Mouse (Mus musculus) telencephalon, adult 2 months (tissue): ENCODE results near the gene Pnpla1.
A peak's percentile ranks its signal among the peaks of the same experiment; 100 is the strongest.

Experiments
- DNase-seq: peaks from one replicate; pipeline ENCODE4 v3.0.0-alpha.2; 2011; ENCODE audit warnings: low read depth, low spot score

Pnpla1 gene

GRCm38 (mm10) chr17:28843665-28844064 is 14.5 kb upstream of the Pnpla1 start:
- DNase-seq: no peak

GRCm38 (mm10) chr17:28846974-28847617 is 11.1 kb upstream of the Pnpla1 start:
- peak; percentile 34 for DNase-seq

DNA sequence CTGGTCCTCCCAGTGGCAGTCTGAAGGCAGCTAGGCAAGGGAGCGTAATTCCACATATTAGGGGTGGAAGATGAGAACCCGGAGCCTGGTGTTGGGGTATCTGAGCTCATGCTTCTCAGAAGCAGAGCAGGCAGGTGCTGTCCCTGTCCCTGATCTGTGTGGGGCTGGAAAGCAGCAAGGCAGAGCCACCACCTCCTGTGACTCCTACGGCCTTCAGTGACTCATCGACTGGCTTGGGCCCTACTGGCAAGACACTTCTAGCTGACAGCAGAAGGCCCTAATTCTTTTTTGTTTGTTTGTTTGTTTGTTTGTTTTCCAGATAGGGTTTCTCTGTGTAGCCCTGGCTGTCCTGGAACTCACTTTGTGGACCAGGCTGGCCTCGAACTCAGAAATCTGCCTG is 7.7 kb upstream of the Pnpla1 start:
- no peak for DNase-seq

DNA sequence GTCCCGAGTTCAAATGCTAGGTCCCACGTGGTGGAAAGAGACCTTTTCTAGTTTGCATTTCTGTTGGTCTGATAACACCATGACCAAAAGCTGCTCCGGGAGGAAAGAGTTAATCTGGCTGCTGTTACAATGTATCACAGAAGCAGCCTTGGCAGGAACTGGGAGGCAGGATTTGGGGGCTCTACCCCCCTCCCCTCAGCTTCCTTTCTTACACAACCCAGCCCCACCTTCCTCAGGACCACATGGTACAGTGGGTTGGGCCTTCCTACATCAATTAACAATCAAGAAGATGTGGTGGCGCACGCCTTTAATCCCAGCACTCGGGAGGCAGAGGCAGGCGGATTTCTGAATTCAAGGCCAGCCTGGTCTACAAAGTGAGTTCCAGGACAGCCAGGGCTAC is 3.8 kb upstream of the Pnpla1 start:
- DNase-seq: no peak

GRCm38 (mm10) chr17:28855166-28855885 is 2.9 kb upstream of the Pnpla1 start:
- no peak for DNase-seq

- DNase-seq: no peak
Measured at GRCm38 (mm10) chr17:28856030-28856429, 2.2 kb upstream of the Pnpla1 start.

DNA sequence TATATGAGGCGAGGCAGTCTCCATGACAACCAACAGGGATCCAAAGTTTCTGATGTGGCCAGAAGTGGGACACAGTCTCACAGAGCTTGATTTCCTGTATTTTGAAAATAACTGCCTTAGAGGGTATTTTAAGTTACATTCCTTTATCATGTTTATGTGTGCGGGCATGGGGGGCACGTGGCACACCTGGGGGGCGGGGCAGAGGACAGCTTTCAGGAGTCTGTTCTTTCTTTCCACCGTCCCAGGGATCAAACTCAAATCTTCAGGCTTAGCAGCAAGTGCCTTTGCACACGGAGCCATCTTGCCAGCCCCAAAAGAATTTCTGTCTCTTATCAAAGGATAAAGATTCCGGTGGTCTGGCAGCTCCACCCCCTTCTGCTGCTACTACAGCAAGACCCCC is 5.7 kb downstream of the Pnpla1 start:
- no peak for DNase-seq

GRCm38 (mm10) chr17:28864464-28864863 is 6.3 kb downstream of the Pnpla1 start:
- no peak for DNase-seq

- no peak for DNase-seq
Measured at GRCm38 (mm10) chr17:28866921-28867320, 8.7 kb downstream of the Pnpla1 start.

DNA sequence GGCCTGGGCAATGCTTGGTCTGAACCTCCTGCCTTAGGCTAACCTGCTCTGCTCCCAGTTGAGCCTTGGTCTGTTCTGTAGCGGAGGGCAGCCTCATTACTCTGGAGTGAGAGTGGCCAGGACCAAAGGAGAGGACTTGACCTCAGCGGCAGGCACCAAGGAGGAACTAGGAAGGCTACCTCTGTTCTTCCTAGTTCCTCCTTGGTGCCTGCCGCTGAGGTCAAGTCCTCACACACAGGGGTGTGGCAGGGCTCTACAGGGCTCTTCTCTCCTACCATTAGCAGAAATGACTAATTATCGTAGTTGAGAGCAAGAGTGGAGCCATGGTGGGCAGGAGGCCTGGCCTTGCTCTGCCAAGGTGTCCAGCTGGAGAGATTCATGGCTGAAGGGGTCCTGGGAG is 9.2 kb downstream of the Pnpla1 start:
- DNase-seq: no peak

DNA sequence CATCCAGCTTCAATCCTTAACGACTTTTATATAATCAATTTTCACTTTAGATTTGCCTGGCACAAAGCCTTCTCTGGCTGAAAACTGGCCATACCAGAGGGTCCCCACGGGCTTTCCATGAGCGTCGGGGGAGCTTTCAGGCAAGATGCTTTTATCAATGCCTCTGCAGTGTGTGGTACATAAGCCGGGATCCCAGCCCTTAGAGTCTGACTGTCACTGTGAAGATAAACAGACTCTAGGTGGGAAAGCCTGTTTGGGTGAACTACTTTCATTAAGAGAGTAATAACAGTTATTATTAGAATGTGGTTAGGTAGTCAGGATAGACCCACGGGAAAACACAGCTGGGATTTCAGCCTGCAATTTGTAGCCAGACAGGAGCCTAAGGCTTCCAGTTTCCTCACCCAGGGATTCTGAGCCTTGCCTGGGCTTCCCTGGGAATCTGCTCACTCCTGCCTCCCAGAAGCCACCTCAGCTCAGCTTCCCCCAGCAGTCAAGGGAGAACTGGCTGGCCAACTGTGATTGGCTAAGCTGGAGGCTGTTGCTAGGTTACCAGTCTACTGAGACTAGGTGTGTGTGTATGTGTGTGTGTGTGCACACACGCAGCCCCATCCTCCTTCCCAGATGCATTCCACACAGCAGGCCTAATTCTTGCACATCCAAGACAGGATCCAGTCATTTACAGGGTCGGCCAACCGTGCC is 11.3 kb downstream of the Pnpla1 start:
- peak; percentile 94 for DNase-seq

GRCm38 (mm10) chr17:28870435-28870834 is 12.2 kb downstream of the Pnpla1 start:
- no peak for DNase-seq

- DNase-seq: no peak
Measured at GRCm38 (mm10) chr17:28871831-28872230, 13.6 kb downstream of the Pnpla1 start.

- no peak for DNase-seq
Measured at GRCm38 (mm10) chr17:28872322-28872721, 14.1 kb downstream of the Pnpla1 start.

- DNase-seq: peak; percentile 60
Measured at GRCm38 (mm10) chr17:28874216-28874615, 16.0 kb downstream of the Pnpla1 start.

- DNase-seq: no peak
Measured at GRCm38 (mm10) chr17:28874825-28875224, 16.6 kb downstream of the Pnpla1 start.

DNA sequence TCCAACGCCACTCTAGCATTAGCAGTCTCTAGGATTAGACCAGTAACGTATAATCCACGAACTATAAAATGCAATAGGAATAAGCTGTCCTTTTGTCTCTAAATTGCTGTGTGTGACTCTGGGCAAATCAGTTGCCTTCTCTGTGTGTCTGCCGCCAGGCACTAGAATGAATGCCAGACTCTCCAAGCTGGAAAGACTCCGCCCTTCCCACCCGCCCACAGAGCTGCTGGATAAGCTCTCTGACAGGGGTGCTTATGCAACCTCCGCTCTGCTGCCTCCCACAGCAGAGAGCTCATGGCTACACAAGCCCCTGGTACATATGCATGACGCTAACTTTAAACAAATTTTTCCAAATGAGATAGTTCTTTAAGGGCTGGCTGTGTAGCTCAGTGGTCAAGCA is 17.1 kb downstream of the Pnpla1 start:
- peak; percentile 95 for DNase-seq

DNA sequence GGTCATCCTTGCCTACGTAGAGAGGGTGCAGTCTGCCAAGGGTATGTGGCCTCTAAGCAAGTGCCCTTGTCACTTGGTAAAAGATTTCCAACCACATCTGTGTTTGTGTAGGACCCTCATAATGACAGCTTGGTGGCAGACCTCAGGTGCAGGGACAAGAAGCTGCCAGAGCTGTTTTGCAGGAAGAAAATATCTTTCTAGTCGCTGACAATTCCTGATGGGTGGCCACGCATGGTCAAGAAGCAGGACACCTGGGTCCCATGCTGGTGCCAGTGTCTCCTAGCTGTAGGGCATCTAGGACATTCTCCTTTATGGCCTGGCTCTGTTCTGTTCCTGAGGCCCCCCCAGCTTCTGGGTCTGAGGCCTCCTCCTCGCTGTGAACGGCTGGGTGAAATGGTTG is 18.1 kb downstream of the Pnpla1 start:
- no peak for DNase-seq

DNA sequence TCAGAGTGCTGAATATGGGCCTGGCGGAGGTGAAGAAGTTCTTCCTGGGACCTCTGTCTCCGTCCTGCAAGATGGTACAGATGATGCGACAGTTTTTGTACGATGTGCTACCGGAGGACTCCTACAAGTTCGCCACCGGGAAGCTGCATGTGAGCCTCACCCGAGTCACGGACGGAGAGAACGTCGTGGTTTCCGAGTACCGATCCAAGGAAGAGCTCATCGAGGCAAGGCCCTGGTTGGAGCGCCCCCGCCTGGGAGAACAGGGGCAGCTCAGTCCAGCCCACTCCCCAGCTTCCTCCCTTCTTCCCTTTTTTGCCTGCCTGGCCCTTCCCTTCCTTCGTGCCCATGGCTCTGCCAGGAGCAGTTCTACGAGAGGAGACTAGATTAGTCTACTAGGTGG is 18.6 kb downstream of the Pnpla1 start:
- no peak for DNase-seq

- DNase-seq: peak; percentile 41
Measured at GRCm38 (mm10) chr17:28879931-28880391, 21.8 kb downstream of the Pnpla1 start.

- no peak for DNase-seq
Measured at GRCm38 (mm10) chr17:28882316-28882715, 24.1 kb downstream of the Pnpla1 start.

- no peak for DNase-seq
Measured at GRCm38 (mm10) chr17:28882810-28883209, 24.6 kb downstream of the Pnpla1 start.
